Mouse (Mus musculus) forebrain, embryonic 13.5 days (tissue): ENCODE measurements around the gene Arhgef7. TPM values are rescaled to one million over a fixed set of nuclear protein-coding genes. Genes with fewer than 3 reads are reported as not detected.
A peak's percentile ranks its signal among the peaks of the same experiment; 100 is the strongest.

Source experiments
- ATAC-seq: fragments of 200-750 bp; cut with Nextera tagmentation; 2 replicates; pipeline ENCODE4 v1.8.0; 2017
- H3K27ac ChIP-seq: fragments of 300-500 bp; sonication (generic); 2 replicates; pipeline ENCODE4 v1.5.1; 2015; ENCODE audit warnings: inconsistent platforms, mild to moderate bottlenecking, moderate library complexity
- H3K27me3 ChIP-seq: fragments of 300-500 bp; sonication (generic); 2 replicates; pipeline ENCODE4 v1.6.1; 2015; ENCODE audit warnings: mild to moderate bottlenecking, inconsistent platforms
- H3K36me3 ChIP-seq: fragments of 300-500 bp; sonication (generic); 2 replicates; pipeline ENCODE4 v1.6.1; 2015; ENCODE audit warnings: mild to moderate bottlenecking, inconsistent platforms; ENCODE audit not compliant: poor library complexity, severe bottlenecking
- H3K4me1 ChIP-seq: fragments of 300-500 bp; sonication (generic); 2 replicates; pipeline ENCODE4 v1.6.1; 2015; ENCODE audit warnings: inconsistent platforms
- H3K4me2 ChIP-seq: fragments of 300-500 bp; sonication (generic); 2 replicates; pipeline ENCODE4 v1.6.1; 2015; ENCODE audit warnings: inconsistent platforms, mild to moderate bottlenecking, moderate library complexity
- H3K4me3 ChIP-seq: fragments of 300-500 bp; sonication (generic); 2 replicates; pipeline ENCODE4 v1.5.1; 2015; ENCODE audit warnings: mild to moderate bottlenecking, inconsistent platforms
- H3K9ac ChIP-seq: fragments of 300-500 bp; sonication (generic); 2 replicates; pipeline ENCODE4 v1.6.1; 2015; ENCODE audit warnings: mild to moderate bottlenecking, inconsistent platforms
- H3K9me3 ChIP-seq: fragments of 300-500 bp; sonication (generic); replicated peaks from 2 replicates; pipeline ENCODE4 v1.6.1; 2016; ENCODE audit warnings: inconsistent platforms
- WGBS: fragments of 180-500 bp; shearing (Covaris S2); methylation state at CpG from one replicate; pipeline ENCODE4 v1.1.7; 2015; 5-methylcytosine and 5-hydroxymethylcytosine counted together
- polyA plus RNA-seq: library from polyadenylated mRNA; unstranded; fragments of >200 nt; fragmentation: Nextera tagmentation; extraction: Ambion mirVana; gene quantifications from 2 replicates; pipeline ENCODE4 v1.2.1, GENCODE M21; 2015

Arhgef7 gene
- polyA plus RNA-seq, 1 experiment from 2014 or later, result 58.5 TPM

GRCm38 (mm10) chr8:11806252-11806651, 78.7 kb downstream of the Arhgef7 start:
- Histone ChIP-seq H3K4me2 (no peak overlapping the region), H3K4me1 (peaks cover 8% of the 10 kb centered on the region; the same call in 1 of the 2 replicates), H3K9me3 (no peaks in the 10 kb centered on the region), H3K27ac (no peak overlapping the region), H3K27me3 (no peaks in the 10 kb centered on the region), H3K4me3 (no peak overlapping the region), H3K9ac (no peak overlapping the region), H3K36me3 (peaks cover 95% of the 10 kb centered on the region)
- WGBS, result 87% methylated on average over 6 of the region's 6 CpGs
- no peak for ATAC-seq

GRCm38 (mm10) chr8:11807361-11807760, 79.8 kb downstream of the Arhgef7 start:
- WGBS, result 86% methylated on average over 3 of the region's 3 CpGs
- Histone ChIP-seq H3K27ac (no peak overlapping the region), H3K4me2 (no peak overlapping the region), H3K4me1 (0 out of 2 replicates have a peak, but pooled peaks cover 3% of the 10 kb centered on the region), H3K9ac (no peak overlapping the region), H3K27me3 (no peaks in the 10 kb centered on the region), H3K9me3 (no peaks in the 10 kb centered on the region), H3K36me3 (peaks cover 96% of the 10 kb centered on the region), H3K4me3 (no peak overlapping the region)
- ATAC-seq, result no peak

GRCm38 (mm10) chr8:11808047-11808446, 80.5 kb downstream of the Arhgef7 start:
- H3K27me3 ChIP-seq, result no peaks in the 10 kb centered on the region
- no peak overlapping the region for H3K9ac ChIP-seq
- no peak for ATAC-seq
- H3K9me3 ChIP-seq, result no peaks in the 10 kb centered on the region
- peaks cover 96% of the 10 kb centered on the region for H3K36me3 ChIP-seq
- WGBS, result 97% methylated on average over 5 of the region's 5 CpGs
- 0 out of 2 replicates have a peak, but pooled peaks cover 3% of the 10 kb centered on the region for H3K4me1 ChIP-seq
- no peak overlapping the region for H3K4me2 ChIP-seq
- H3K27ac ChIP-seq, result no peak overlapping the region
- no peak overlapping the region for H3K4me3 ChIP-seq

GRCm38 (mm10) chr8:11810426-11810825, 82.9 kb downstream of the Arhgef7 start:
- peaks cover 99% of the 10 kb centered on the region for H3K36me3 ChIP-seq
- 93% methylated on average over 5 of the region's 5 CpGs for WGBS
- 0 out of 2 replicates have a peak, but pooled peaks cover 3% of the 10 kb centered on the region for H3K4me1 ChIP-seq
- no peak overlapping the region for H3K9ac ChIP-seq
- H3K4me2 ChIP-seq, result no peak overlapping the region
- H3K27me3 ChIP-seq, result no peaks in the 10 kb centered on the region
- H3K4me3 ChIP-seq, result no peak overlapping the region
- no peak for ATAC-seq
- H3K9me3 ChIP-seq, result no peaks in the 10 kb centered on the region
- no peak overlapping the region for H3K27ac ChIP-seq

- Histone ChIP-seq H3K9me3 (no peaks in the 10 kb centered on the region), H3K27ac (no peak overlapping the region), H3K4me3 (no peak overlapping the region), H3K36me3 (peaks cover 99% of the 10 kb centered on the region), H3K4me2 (no peak overlapping the region), H3K27me3 (no peaks in the 10 kb centered on the region), H3K9ac (no peak overlapping the region), H3K4me1 (no peaks in the 10 kb centered on the region)
- no peak for ATAC-seq
- WGBS, result 88% methylated on average over 7 of the region's 7 CpGs
Measured at GRCm38 (mm10) chr8:11813801-11814200, 86.3 kb downstream of the Arhgef7 start.

- no peak overlapping the region for H3K4me2 ChIP-seq
- H3K4me3 ChIP-seq, result no peak overlapping the region
- WGBS, result 81% methylated on average over 7 of the region's 7 CpGs
- H3K36me3 ChIP-seq, result peaks cover 99% of the 10 kb centered on the region
- H3K27ac ChIP-seq, result no peak overlapping the region
- no peaks in the 10 kb centered on the region for H3K4me1 ChIP-seq
- 0 out of 2 replicates have a peak, but pooled peaks have one; percentile 10 for ATAC-seq
- no peaks in the 10 kb centered on the region for H3K9me3 ChIP-seq
- no peaks in the 10 kb centered on the region for H3K27me3 ChIP-seq
- no peak overlapping the region for H3K9ac ChIP-seq
Measured at GRCm38 (mm10) chr8:11815206-11815605, 87.7 kb downstream of the Arhgef7 start.

GRCm38 (mm10) chr8:11820136-11820535, 92.6 kb downstream of the Arhgef7 start:
- Histone ChIP-seq H3K4me3 (no peak overlapping the region), H3K36me3 (peaks cover 99% of the 10 kb centered on the region), H3K9me3 (no peaks in the 10 kb centered on the region), H3K27ac (no peak overlapping the region), H3K4me1 (no peaks in the 10 kb centered on the region), H3K4me2 (no peak overlapping the region), H3K27me3 (no peaks in the 10 kb centered on the region), H3K9ac (no peak overlapping the region)
- no peak for ATAC-seq
- WGBS, result 90% methylated on average over 5 of the region's 5 CpGs

GRCm38 (mm10) chr8:11820568-11820967, 93.0 kb downstream of the Arhgef7 start:
- Histone ChIP-seq H3K36me3 (peaks cover 99% of the 10 kb centered on the region), H3K27ac (no peak overlapping the region), H3K9ac (no peak overlapping the region), H3K9me3 (no peaks in the 10 kb centered on the region), H3K4me3 (no peak overlapping the region), H3K4me2 (no peak overlapping the region), H3K27me3 (no peaks in the 10 kb centered on the region), H3K4me1 (no peaks in the 10 kb centered on the region)
- ATAC-seq, result no peak
- WGBS, result 89% methylated on average over 5 of the region's 5 CpGs

- Histone ChIP-seq H3K9me3 (no peaks in the 10 kb centered on the region), H3K4me1 (no peaks in the 10 kb centered on the region), H3K27me3 (no peaks in the 10 kb centered on the region), H3K4me2 (no peak overlapping the region), H3K9ac (no peak overlapping the region), H3K4me3 (no peak overlapping the region), H3K36me3 (peaks cover 99% of the 10 kb centered on the region), H3K27ac (no peak overlapping the region)
- ATAC-seq, result no peak
- 93% methylated on average over 14 of the region's 14 CpGs for WGBS
Measured at GRCm38 (mm10) chr8:11821451-11822206, 94.1 kb downstream of the Arhgef7 start.

- Histone ChIP-seq H3K4me3 (no peak overlapping the region), H3K27me3 (no peaks in the 10 kb centered on the region), H3K9ac (no peak overlapping the region), H3K36me3 (peaks cover 97% of the 10 kb centered on the region), H3K4me1 (peaks cover 7% of the 10 kb centered on the region; the same call in 1 of the 2 replicates), H3K27ac (no peak overlapping the region), H3K9me3 (no peaks in the 10 kb centered on the region), H3K4me2 (no peak overlapping the region)
- no peak for ATAC-seq
- WGBS, result 85% methylated on average over 9 of the region's 9 CpGs
Measured at GRCm38 (mm10) chr8:11822550-11823060, 95.1 kb downstream of the Arhgef7 start.

- H3K4me2 ChIP-seq, result no peak overlapping the region
- ATAC-seq, result no peak
- H3K9ac ChIP-seq, result no peak overlapping the region
- 73% methylated on average over 3 of the region's 3 CpGs for WGBS
- H3K27ac ChIP-seq, result no peak overlapping the region
- H3K27me3 ChIP-seq, result no peaks in the 10 kb centered on the region
- peaks cover 92% of the 10 kb centered on the region for H3K36me3 ChIP-seq
- no peaks in the 10 kb centered on the region for H3K9me3 ChIP-seq
- H3K4me3 ChIP-seq, result no peak overlapping the region
- H3K4me1 ChIP-seq, result peaks cover 24% of the 10 kb centered on the region
Measured at GRCm38 (mm10) chr8:11825756-11826155, 98.2 kb downstream of the Arhgef7 start.

- H3K4me2 ChIP-seq, result no peak overlapping the region
- H3K27ac ChIP-seq, result no peak overlapping the region
- 52% methylated on average over 3 of the region's 3 CpGs for WGBS
- no peak overlapping the region for H3K4me3 ChIP-seq
- no peak overlapping the region for H3K9ac ChIP-seq
- H3K9me3 ChIP-seq, result no peaks in the 10 kb centered on the region
- no peak for ATAC-seq
- H3K27me3 ChIP-seq, result no peaks in the 10 kb centered on the region
- H3K36me3 ChIP-seq, result peaks cover 87% of the 10 kb centered on the region
- H3K4me1 ChIP-seq, result peaks cover 30% of the 10 kb centered on the region
Measured at GRCm38 (mm10) chr8:11827312-11827711, 99.8 kb downstream of the Arhgef7 start.
